ENCODE assay signal across 30 mouse cellular contexts in genomic region chr4:105417166-105417565, GRCm38 (mm10).
DNase-seq lines count a peak whose midpoint lies in the region; ATAC-seq and TF ChIP-seq lines count a peak whose summit lies in the region.
"Had no signal": no experiment of that assay in that cellular context is flagged by ENCODE, and none has a peak within 500 bp of the region (broad histone marks: within the 10 kb centered on the region; RNA-seq: fewer than 3 reads in every experiment).

No protein-coding gene starts in this region.

- H3K36me3 ChIP-seq in kidney, adult 2 months (ENCODE audit: control insufficient read depth, insufficient read depth, low read length) = no peaks in the 10 kb centered on the region
- H3K36me3 ChIP-seq in midbrain, embryonic 11.5 days (ENCODE audit: control insufficient read depth, insufficient read depth, low read length) = no peaks in the 10 kb centered on the region
- H3K36me3 ChIP-seq in midbrain, postnatal 0 days (ENCODE audit: insufficient read depth, low read length) = no peaks in the 10 kb centered on the region
- H3K36me3 ChIP-seq: embryonic facial prominence, embryonic 12.5 days; embryonic facial prominence, embryonic 15.5 days; forebrain, embryonic 12.5 days; forebrain, embryonic 15.5 days; G1E; heart, embryonic 15.5 days; hindbrain, embryonic 10.5 days had no signal

- H3K27ac ChIP-seq in kidney, adult 2 months (ENCODE audit: insufficient read depth, low read depth, low read length) = no peak overlapping the region
- H3K27ac ChIP-seq in midbrain, embryonic 11.5 days (ENCODE audit: low read depth, low read length) = no peak overlapping the region
- H3K27ac ChIP-seq in midbrain, postnatal 0 days (ENCODE audit: low read depth, low read length) = no peak overlapping the region
- H3K27ac ChIP-seq: embryonic facial prominence, embryonic 12.5 days; embryonic facial prominence, embryonic 15.5 days; forebrain, embryonic 12.5 days; forebrain, embryonic 15.5 days; heart, adult 2 months; heart, embryonic 15.5 days; hindbrain, embryonic 10.5 days; hindbrain, embryonic 14.5 days; hindbrain, postnatal 0 days had no signal

- 83% methylated on average over 3 of the region's 3 CpGs for WGBS in kidney, adult 2 months
- WGBS in midbrain, embryonic 11.5 days = 90% methylated on average over 3 of the region's 3 CpGs
- 95% methylated on average over 3 of the region's 3 CpGs for WGBS in midbrain, postnatal 0 days

- no peak for TF ChIP-seq POLR2A in kidney, adult 2 months (IDR thresholded peaks at IDR 0.05; ENCODE audit: low read depth, low read length)

- H3K9ac ChIP-seq in midbrain, embryonic 11.5 days (ENCODE audit: low read length) = no peak overlapping the region
- no peak overlapping the region for H3K9ac ChIP-seq in midbrain, postnatal 0 days (replicated peaks; ENCODE audit: low read length, poor library complexity, severe bottlenecking)
- H3K9ac ChIP-seq: embryonic facial prominence, embryonic 12.5 days; embryonic facial prominence, embryonic 15.5 days; forebrain, embryonic 12.5 days; forebrain, embryonic 15.5 days; heart, embryonic 15.5 days; hindbrain, embryonic 14.5 days had no signal

- 0 out of 2 replicates have a peak, but pooled peaks cover 2% of the 10 kb centered on the region for H3K4me1 ChIP-seq in kidney, adult 2 months (ENCODE audit: control insufficient read depth, insufficient read depth, low read length)
- H3K4me1 ChIP-seq in midbrain, embryonic 11.5 days (ENCODE audit: control insufficient read depth, insufficient read depth, low read length) = no peaks in the 10 kb centered on the region
- no peaks in the 10 kb centered on the region for H3K4me1 ChIP-seq in midbrain, postnatal 0 days (ENCODE audit: insufficient read depth, low read length)
- H3K4me1 ChIP-seq: embryonic facial prominence, embryonic 12.5 days; embryonic facial prominence, embryonic 15.5 days; forebrain, embryonic 12.5 days; forebrain, embryonic 15.5 days; heart, embryonic 15.5 days; hindbrain, embryonic 10.5 days had no signal

- no peak overlapping the region for H3K4me2 ChIP-seq in midbrain, embryonic 11.5 days
- H3K4me2 ChIP-seq in midbrain, postnatal 0 days (ENCODE audit: low read depth, low read length, poor library complexity, severe bottlenecking) = no peak overlapping the region
- H3K4me2 ChIP-seq: embryonic facial prominence, embryonic 12.5 days; embryonic facial prominence, embryonic 15.5 days; forebrain, embryonic 12.5 days; forebrain, embryonic 15.5 days; heart, embryonic 11.5 days; heart, embryonic 15.5 days; hindbrain, embryonic 14.5 days had no signal

- peak; percentile 54 for DNase-seq in kidney, adult 2 months
- DNase-seq in kidney, postnatal 14 days = no peak
- peak; percentile 72 for DNase-seq in midbrain, embryonic 11.5 days (ENCODE audit: low spot score, missing footprints)
- no peak for DNase-seq in midbrain, postnatal 0 days (ENCODE audit: low spot score)
- DNase-seq in fibroblast of lung, adult 2 months (ENCODE audit: low read depth) = peak; percentile 30
- no peak for DNase-seq in adrenal gland, postnatal 25 days
- DNase-seq: adrenal gland, postnatal 10 days; B cell, adult 2 months; cerebellum, adult 11 months; cerebellum, adult 2 months; cerebellum, adult 9-11 months; cerebellum, postnatal 25 days; gastrocnemius, postnatal 10 days; gastrocnemius, postnatal 36 days; heart, adult 2 months; heart, postnatal 10 days; heart, postnatal 36 days had no signal

- no peaks in the 10 kb centered on the region for H3K9me3 ChIP-seq in midbrain, embryonic 11.5 days (ENCODE audit: control insufficient read depth, low read length)
- H3K9me3 ChIP-seq in midbrain, postnatal 0 days (ENCODE audit: low read length) = no peaks in the 10 kb centered on the region; the same call in 1 of the 2 replicates
- H3K9me3 ChIP-seq: embryonic facial prominence, embryonic 12.5 days; embryonic facial prominence, embryonic 15.5 days; forebrain, embryonic 15.5 days; heart, embryonic 15.5 days had no signal

- TF ChIP-seq CTCF in kidney, adult 2 months (conservative IDR thresholded peaks at IDR 0.05; ENCODE audit: insufficient read depth, insufficient read length, low read depth, low read length) = no peak
- TF ChIP-seq CTCF in midbrain, postnatal 0 days (IDR thresholded peaks at IDR 0.05) = no peak

- H3K4me3 ChIP-seq in kidney, adult 2 months (ENCODE audit: insufficient read depth, low read depth, low read length) = no peak overlapping the region
- no peak overlapping the region for H3K4me3 ChIP-seq in midbrain, embryonic 11.5 days (ENCODE audit: low read depth, low read length)
- H3K4me3 ChIP-seq in midbrain, postnatal 0 days (ENCODE audit: low read depth, low read length) = no peak overlapping the region
- H3K4me3 ChIP-seq: embryonic facial prominence, embryonic 12.5 days; embryonic facial prominence, embryonic 15.5 days; forebrain, embryonic 12.5 days; forebrain, embryonic 15.5 days; heart, adult 2 months; heart, embryonic 15.5 days; hindbrain, embryonic 10.5 days had no signal

- ATAC-seq in midbrain, embryonic 11.5 days (ENCODE audit: low FRiP score) = no peak
- no peak for ATAC-seq in midbrain, postnatal 0 days (ENCODE audit: low FRiP score)
- ATAC-seq: activated CD4-positive, CD25-positive, alpha-beta regulatory T cell, adult 4 months; forebrain, embryonic 15.5 days; hindbrain, postnatal 0 days; inflammation-experienced regulatory T-cells, adult 6 months; intestine, embryonic 16.5 days had no signal

- no peaks in the 10 kb centered on the region for H3K27me3 ChIP-seq in kidney, adult 2 months (replicated peaks; ENCODE audit: control insufficient read depth, insufficient read depth, low read length)
- H3K27me3 ChIP-seq in midbrain, embryonic 11.5 days (ENCODE audit: control insufficient read depth, insufficient read depth, low read length) = no peaks in the 10 kb centered on the region
- no peaks in the 10 kb centered on the region; the same call in 1 of the 2 replicates for H3K27me3 ChIP-seq in midbrain, postnatal 0 days (ENCODE audit: insufficient read depth, low read length)
- H3K27me3 ChIP-seq: embryonic facial prominence, embryonic 12.5 days; embryonic facial prominence, embryonic 15.5 days; forebrain, embryonic 12.5 days; forebrain, embryonic 15.5 days; heart, embryonic 15.5 days had no signal

Comparison
In these comparisons a context has a peak if more than half of its experiments do, and no peak if none do; other contexts are left out.
1. DNase-seq: peak in kidney, adult 2 months (single experiment), midbrain, embryonic 11.5 days (single experiment) and fibroblast of lung, adult 2 months (single experiment); none in kidney, postnatal 14 days (single experiment), midbrain, postnatal 0 days (single experiment) and adrenal gland, postnatal 25 days (single experiment).